Mouse (Mus musculus) lung, adult 2 months (tissue): Measurements from ENCODE around the gene Slc8a1.

Experiments used
- CTCF ChIP-seq: fragments of 200-500 bp; IDR thresholded peaks from 2 replicates; pipeline ENCODE4 v1.5.1; 2011; ENCODE audit warnings: mild to moderate bottlenecking, low read length, control low read depth; ENCODE audit not compliant: insufficient read depth
- POLR2A ChIP-seq: fragments of 200-500 bp; IDR thresholded peaks from 2 replicates; pipeline ENCODE4 v1.6.1; 2011; ENCODE audit warnings: low read depth, mild to moderate bottlenecking, control low read depth, low read length, borderline replicate concordance; ENCODE audit errors: extremely low read depth

GRCm38 (mm10) chr17:81538163-81539160 is 199.7 kb downstream of the Slc8a1 start:
- TF ChIP-seq CTCF (no peak), POLR2A (no peak)
